Mouse (Mus musculus): ENCODE measurements at regions not wholly inside any gene's neighbourhood (a gene's known extent, or its start where the extent isn't known, plus 50 kb on each side); places are given as distances from the start of the nearest gene placed in this dataset.

- no peaks in the 10 kb centered on the region for H3K9me3 ChIP-seq (replicated peaks)
- WGBS, result 72% methylated on average over 5 of the region's 5 CpGs
- no peaks in the 10 kb centered on the region for H3K27me3 ChIP-seq (ENCODE audit: low read depth, poor library complexity, severe bottlenecking)
- no peaks in the 10 kb centered on the region for H3K36me3 ChIP-seq
- no peak overlapping the region for H3K4me3 ChIP-seq
- no peak overlapping the region for H3K27ac ChIP-seq
- DNase-seq (ENCODE audit: low spot score), result no peak
- no peaks in the 10 kb centered on the region for H3K4me1 ChIP-seq
These were observed 438.7 kb downstream of the Hace1 start for GRCm38 (mm10) chr10:46016295-46016694.

- H3K36me3 ChIP-seq, result no peaks in the 10 kb centered on the region
- H3K4me3 ChIP-seq, result no peak overlapping the region
- WGBS, result 78% methylated on average over 6 of the region's 6 CpGs
- no peak for DNase-seq (ENCODE audit: low spot score)
- no peaks in the 10 kb centered on the region for H3K4me1 ChIP-seq
- H3K27me3 ChIP-seq (ENCODE audit: low read depth, poor library complexity, severe bottlenecking), result no peaks in the 10 kb centered on the region
- no peaks in the 10 kb centered on the region for H3K9me3 ChIP-seq (replicated peaks)
- H3K27ac ChIP-seq, result no peak overlapping the region
These were observed 468.0 kb downstream of the Hace1 start for GRCm38 (mm10) chr10:46045474-46046093.

GRCm38 (mm10) chr10:46046094-46046749 is 468.6 kb downstream of the Hace1 start:
- H3K4me1 ChIP-seq, result no peaks in the 10 kb centered on the region
- H3K36me3 ChIP-seq, result no peaks in the 10 kb centered on the region
- no peak for DNase-seq (ENCODE audit: low spot score)
- no peaks in the 10 kb centered on the region for H3K9me3 ChIP-seq (replicated peaks)
- H3K27me3 ChIP-seq (ENCODE audit: low read depth, poor library complexity, severe bottlenecking), result no peaks in the 10 kb centered on the region
- H3K4me3 ChIP-seq, result no peak overlapping the region
- no peak overlapping the region for H3K27ac ChIP-seq

- Histone ChIP-seq H3K4me3 (no peak overlapping the region), H3K4me1 (no peaks in the 10 kb centered on the region), H3K27me3 (ENCODE audit: low read depth, poor library complexity, severe bottlenecking) (no peaks in the 10 kb centered on the region), H3K9me3 (replicated peaks) (no peaks in the 10 kb centered on the region), H3K27ac (no peak overlapping the region), H3K36me3 (no peaks in the 10 kb centered on the region)
- 91% methylated on average over 8 of the region's 8 CpGs for WGBS
- no peak for DNase-seq (ENCODE audit: low spot score)
These were observed 469.3 kb downstream of the Hace1 start for GRCm38 (mm10) chr10:46046890-46047414.

GRCm38 (mm10) chr10:46047591-46047990 is 470.0 kb downstream of the Hace1 start:
- WGBS, result 86% methylated on average over 4 of the region's 4 CpGs
- H3K4me1 ChIP-seq, result no peaks in the 10 kb centered on the region
- H3K36me3 ChIP-seq, result no peaks in the 10 kb centered on the region
- no peak overlapping the region for H3K4me3 ChIP-seq
- H3K27ac ChIP-seq, result no peak overlapping the region
- H3K9me3 ChIP-seq (replicated peaks), result no peaks in the 10 kb centered on the region
- DNase-seq (ENCODE audit: low spot score), result no peak
- no peaks in the 10 kb centered on the region for H3K27me3 ChIP-seq (ENCODE audit: low read depth, poor library complexity, severe bottlenecking)

- WGBS, result 42% methylated on average over 14 of the region's 14 CpGs
- DNase-seq (ENCODE audit: low spot score), result peak; percentile 58
- no peak overlapping the region for H3K27ac ChIP-seq
These were observed 480.0 kb downstream of the Hace1 start for GRCm38 (mm10) chr10:46057362-46058198.

GRCm38 (mm10) chr10:46058199-46058472 is 480.5 kb downstream of the Hace1 start:
- Histone ChIP-seq H3K27ac (no peak overlapping the region), H3K4me1 (no peaks in the 10 kb centered on the region), H3K4me3 (no peak overlapping the region), H3K9me3 (replicated peaks) (no peaks in the 10 kb centered on the region), H3K27me3 (ENCODE audit: low read depth, poor library complexity, severe bottlenecking) (no peaks in the 10 kb centered on the region), H3K36me3 (no peaks in the 10 kb centered on the region)
- 85% methylated on average over 5 of the region's 5 CpGs for WGBS
- no peak for DNase-seq (ENCODE audit: low spot score)

More at GRCm38 (mm10) chr10:46057362-46058198, 480.0 kb downstream of the Hace1 start:
- Histone ChIP-seq H3K4me1 (no peaks in the 10 kb centered on the region), H3K4me3 (no peak overlapping the region), H3K36me3 (no peaks in the 10 kb centered on the region), H3K27me3 (ENCODE audit: low read depth, poor library complexity, severe bottlenecking) (no peaks in the 10 kb centered on the region), H3K9me3 (replicated peaks) (no peaks in the 10 kb centered on the region)

- 80% methylated on average over 3 of the region's 3 CpGs for WGBS
- Histone ChIP-seq H3K9me3 (replicated peaks) (no peaks in the 10 kb centered on the region), H3K27me3 (ENCODE audit: low read depth, poor library complexity, severe bottlenecking) (no peaks in the 10 kb centered on the region)
These were observed 481.7 kb downstream of the Hace1 start for GRCm38 (mm10) chr10:46059285-46059684.

GRCm38 (mm10) chr10:46063831-46064230 is 486.2 kb downstream of the Hace1 start:
- H3K36me3 ChIP-seq, result no peaks in the 10 kb centered on the region
- no peaks in the 10 kb centered on the region for H3K4me1 ChIP-seq
- no peak overlapping the region for H3K4me3 ChIP-seq
- no peaks in the 10 kb centered on the region for H3K27me3 ChIP-seq (ENCODE audit: low read depth, poor library complexity, severe bottlenecking)
- DNase-seq (ENCODE audit: low spot score), result no peak
- no peak overlapping the region for H3K27ac ChIP-seq
- H3K9me3 ChIP-seq (replicated peaks), result no peaks in the 10 kb centered on the region
- 90% methylated on average over 4 of the region's 4 CpGs for WGBS

More at GRCm38 (mm10) chr10:46059285-46059684, 481.7 kb downstream of the Hace1 start:
- Histone ChIP-seq H3K36me3 (no peaks in the 10 kb centered on the region), H3K4me3 (no peak overlapping the region), H3K4me1 (no peaks in the 10 kb centered on the region), H3K27ac (no peak overlapping the region)
- no peak for DNase-seq (ENCODE audit: low spot score)

- WGBS, result 88% methylated on average over 3 of the region's 3 CpGs
These were observed 493.1 kb downstream of the Hace1 start for GRCm38 (mm10) chr10:46070766-46071165.

GRCm38 (mm10) chr10:46071220-46071619 is 493.6 kb downstream of the Hace1 start:
- WGBS, result 53% methylated on average over 8 of the region's 8 CpGs
- peaks cover 14% of the 10 kb centered on the region for H3K4me1 ChIP-seq
- H3K4me3 ChIP-seq, result no peak overlapping the region
- no peaks in the 10 kb centered on the region for H3K36me3 ChIP-seq
- H3K27ac ChIP-seq, result 0 out of 2 replicates have a peak overlapping the region, but pooled peaks have one; percentile 11
- no peak for DNase-seq (ENCODE audit: low spot score)
- no peaks in the 10 kb centered on the region for H3K27me3 ChIP-seq (ENCODE audit: low read depth, poor library complexity, severe bottlenecking)
- H3K9me3 ChIP-seq (replicated peaks), result no peaks in the 10 kb centered on the region

More at GRCm38 (mm10) chr10:46070766-46071165, 493.1 kb downstream of the Hace1 start:
- Histone ChIP-seq H3K4me1 (peaks cover 14% of the 10 kb centered on the region), H3K9me3 (replicated peaks) (no peaks in the 10 kb centered on the region), H3K4me3 (no peak overlapping the region), H3K36me3 (no peaks in the 10 kb centered on the region), H3K27me3 (ENCODE audit: low read depth, poor library complexity, severe bottlenecking) (no peaks in the 10 kb centered on the region), H3K27ac (no peak overlapping the region)
- no peak for DNase-seq (ENCODE audit: low spot score)

GRCm38 (mm10) chr10:46071810-46072549 is 494.4 kb downstream of the Hace1 start:
- H3K27ac ChIP-seq, result no peak overlapping the region

More at GRCm38 (mm10) chr10:46071810-46072549, 494.4 kb downstream of the Hace1 start:
- Histone ChIP-seq H3K27me3 (ENCODE audit: low read depth, poor library complexity, severe bottlenecking) (no peaks in the 10 kb centered on the region), H3K4me1 (peaks cover 18% of the 10 kb centered on the region), H3K4me3 (no peak overlapping the region), H3K9me3 (replicated peaks) (no peaks in the 10 kb centered on the region), H3K36me3 (no peaks in the 10 kb centered on the region)
- 80% methylated on average over 12 of the region's 12 CpGs for WGBS
- no peak for DNase-seq (ENCODE audit: low spot score)
